Mouse (Mus musculus): ENCODE results near the gene Akap8l. TPM values are rescaled to one million over a fixed set of nuclear protein-coding genes. Genes with fewer than 3 reads are reported as not detected.

The Akap8l gene
- polyA plus RNA-seq, 1 experiment from 2014 or later, result 79.4 TPM

DNA sequence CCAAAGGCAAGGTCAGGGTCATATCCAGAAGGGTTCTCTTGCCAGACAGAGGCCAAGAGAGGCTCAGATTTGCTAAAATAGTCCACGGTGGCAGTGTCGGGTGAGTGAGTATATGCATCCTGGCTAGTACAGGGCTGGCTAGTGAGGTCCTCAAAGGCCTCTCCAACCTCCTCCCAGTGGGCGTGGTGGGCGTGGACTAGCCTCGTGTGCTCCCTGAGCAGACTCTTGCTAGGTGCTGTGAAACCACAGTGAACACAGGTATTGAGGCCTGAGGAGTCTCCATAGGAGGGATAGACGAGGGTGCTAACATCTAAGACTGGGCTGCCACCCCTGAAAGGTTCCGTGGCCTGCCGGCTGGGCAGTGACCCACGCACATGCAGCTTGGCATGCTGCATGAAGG, 26.7 kb upstream of the Akap8l start:
- no peak overlapping the region for H3K27ac ChIP-seq (ENCODE audit: poor library complexity, severe bottlenecking)
- no peaks in the 10 kb centered on the region for H3K4me1 ChIP-seq (replicated peaks)
- H3K9ac ChIP-seq, result no peak overlapping the region
- H3K4me3 ChIP-seq, result no peak overlapping the region
- no peaks in the 10 kb centered on the region for H3K27me3 ChIP-seq (replicated peaks)
- H3K36me3 ChIP-seq, result peaks cover 20% of the 10 kb centered on the region
- H3K9me3 ChIP-seq (replicated peaks), result no peaks in the 10 kb centered on the region
- H3K4me2 ChIP-seq, result no peak overlapping the region
- ATAC-seq (ENCODE audit: insufficient number of reproducible peaks, low FRiP score), result 0 out of 2 replicates have a peak, but pooled peaks have one; percentile 29
- WGBS, result 72% methylated on average over 9 of the region's 9 CpGs

DNA sequence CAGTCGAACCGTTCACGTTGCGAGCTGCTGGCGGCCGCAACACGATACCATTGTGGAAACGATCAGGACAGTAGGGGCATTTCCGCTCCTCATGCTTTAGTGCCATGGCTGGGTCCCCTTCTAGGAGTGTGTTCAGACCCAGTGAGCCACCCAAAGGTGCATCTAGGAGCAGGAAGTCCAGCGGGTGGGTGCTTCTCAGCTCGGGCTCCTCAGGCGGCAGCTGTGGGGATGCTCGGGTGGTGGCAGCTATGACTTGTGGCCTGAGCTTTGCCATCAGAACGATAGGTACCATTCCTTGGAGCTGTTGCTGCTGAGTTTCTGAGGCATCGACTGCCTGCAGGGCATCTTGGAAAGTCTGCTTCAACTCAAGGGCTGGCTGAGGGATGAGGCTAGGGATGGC, 26.1 kb upstream of the Akap8l start:
- no peak for ATAC-seq (ENCODE audit: insufficient number of reproducible peaks, low FRiP score)
- H3K36me3 ChIP-seq, result peaks cover 20% of the 10 kb centered on the region
- H3K4me3 ChIP-seq, result no peak overlapping the region
- H3K4me2 ChIP-seq, result no peak overlapping the region
- H3K4me1 ChIP-seq (replicated peaks), result no peaks in the 10 kb centered on the region
- H3K27ac ChIP-seq (ENCODE audit: poor library complexity, severe bottlenecking), result no peak overlapping the region
- H3K9me3 ChIP-seq (replicated peaks), result no peaks in the 10 kb centered on the region
- no peak overlapping the region for H3K9ac ChIP-seq
- WGBS, result 90% methylated on average over 15 of the region's 15 CpGs
- H3K27me3 ChIP-seq (replicated peaks), result no peaks in the 10 kb centered on the region

DNA sequence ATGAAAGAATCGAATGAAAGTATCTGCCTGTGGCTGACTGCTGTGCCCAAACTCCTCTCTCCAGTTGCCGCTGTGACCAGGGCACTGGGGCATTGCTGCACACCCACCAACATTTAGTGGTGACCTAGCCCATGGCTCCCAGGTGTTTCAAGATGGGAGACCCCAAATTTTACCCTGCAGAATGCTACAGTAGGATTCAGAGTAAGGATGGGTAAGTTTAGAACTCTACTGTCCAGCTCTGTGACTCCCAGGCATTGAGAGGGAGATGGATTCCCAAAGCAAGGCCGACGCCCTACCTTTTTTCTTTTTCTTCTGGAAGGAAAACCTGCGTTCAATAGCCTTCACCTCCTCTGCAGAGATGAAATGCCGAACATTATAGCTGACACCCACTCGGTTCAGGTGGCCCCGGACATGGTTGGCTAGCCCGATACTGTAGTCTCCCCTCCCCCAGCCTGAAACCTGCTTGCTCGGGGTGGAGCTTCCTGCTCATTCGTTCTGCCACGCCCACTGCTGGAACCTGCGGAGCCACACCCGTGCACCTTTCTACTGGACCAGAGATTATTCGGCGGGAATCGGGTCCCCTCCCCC, 18.7 kb upstream of the Akap8l start:
- H3K4me2 ChIP-seq, result peak overlapping the region; percentile 59
- peaks cover 13% of the 10 kb centered on the region for H3K4me1 ChIP-seq (replicated peaks)
- H3K9me3 ChIP-seq (replicated peaks), result no peaks in the 10 kb centered on the region
- no peaks in the 10 kb centered on the region for H3K27me3 ChIP-seq (replicated peaks)
- 15% methylated on average over 14 of the region's 17 CpGs for WGBS
- H3K4me3 ChIP-seq, result peak overlapping the region; percentile 33
- 0 out of 2 replicates have a peak, but pooled peaks cover 3% of the 10 kb centered on the region for H3K36me3 ChIP-seq
- no peak for ATAC-seq (ENCODE audit: insufficient number of reproducible peaks, low FRiP score)
- H3K9ac ChIP-seq, result no peak overlapping the region
- no peak overlapping the region for H3K27ac ChIP-seq (ENCODE audit: poor library complexity, severe bottlenecking)

DNA sequence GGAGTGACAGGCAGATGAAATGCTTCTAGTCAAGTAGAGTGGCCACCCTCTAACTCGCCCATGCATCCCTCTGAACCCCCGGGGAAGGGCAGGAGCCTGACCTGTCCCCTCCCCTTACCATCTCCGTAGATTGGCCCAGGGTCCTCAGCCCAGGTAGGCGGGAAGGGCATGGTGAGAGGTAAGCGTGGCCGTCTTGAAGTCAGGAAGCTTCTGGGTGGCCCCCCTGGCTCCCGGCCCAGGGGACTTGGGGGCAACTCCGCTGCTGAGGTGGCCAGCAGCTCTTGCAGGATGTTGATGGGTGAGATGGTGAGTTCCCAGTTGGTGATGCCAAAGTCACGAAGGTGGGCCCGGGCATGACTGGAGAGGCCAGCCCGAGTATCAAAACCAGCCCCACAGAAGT, 17.3 kb upstream of the Akap8l start:
- H3K4me3 ChIP-seq, result no peak overlapping the region
- H3K9ac ChIP-seq, result no peak overlapping the region
- H3K9me3 ChIP-seq (replicated peaks), result no peaks in the 10 kb centered on the region
- peaks cover 22% of the 10 kb centered on the region for H3K4me1 ChIP-seq (replicated peaks)
- ATAC-seq (ENCODE audit: insufficient number of reproducible peaks, low FRiP score), result no peak
- WGBS, result 79% methylated on average over 11 of the region's 11 CpGs
- no peak overlapping the region for H3K4me2 ChIP-seq
- peaks cover 5% of the 10 kb centered on the region; the same call in 1 of the 2 replicates for H3K36me3 ChIP-seq
- H3K27me3 ChIP-seq (replicated peaks), result no peaks in the 10 kb centered on the region
- H3K27ac ChIP-seq (ENCODE audit: poor library complexity, severe bottlenecking), result no peak overlapping the region

GRCm38 (mm10) chr17:32365296-32365695, 14.9 kb upstream of the Akap8l start:
- Histone ChIP-seq H3K27me3 (replicated peaks) (no peaks in the 10 kb centered on the region), H3K9me3 (replicated peaks) (no peaks in the 10 kb centered on the region), H3K4me1 (replicated peaks) (peaks cover 30% of the 10 kb centered on the region), H3K36me3 (peaks cover 29% of the 10 kb centered on the region), H3K4me2 (peak overlapping the region; percentile 94), H3K9ac (no peak overlapping the region), H3K4me3 (no peak overlapping the region), H3K27ac (ENCODE audit: poor library complexity, severe bottlenecking) (no peak overlapping the region)
- WGBS, result 43% methylated on average over 1 of the region's 1 CpGs
- ATAC-seq (ENCODE audit: insufficient number of reproducible peaks, low FRiP score), result no peak

DNA sequence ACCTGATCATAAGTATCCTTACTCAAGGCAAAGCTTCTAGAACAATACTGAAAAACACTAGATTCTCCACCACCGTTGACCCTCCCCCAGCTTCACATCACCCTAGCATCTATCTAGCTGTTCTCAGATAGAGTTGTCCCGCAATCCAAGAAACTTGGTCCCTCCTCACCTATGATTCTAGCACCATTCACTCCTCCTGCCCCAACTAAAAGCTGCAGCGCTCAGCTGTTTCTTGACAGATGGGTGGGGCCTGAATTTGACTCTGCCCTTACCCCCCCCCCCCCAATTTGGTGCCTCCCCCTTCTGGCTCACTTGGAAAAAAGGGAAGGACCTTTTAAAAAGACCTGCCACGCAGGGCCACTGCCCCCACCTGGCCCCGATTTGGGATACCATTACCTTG, 14.4 kb upstream of the Akap8l start:
- Histone ChIP-seq H3K27ac (ENCODE audit: poor library complexity, severe bottlenecking) (peak overlapping the region; percentile 42; the same call in 1 of the 2 replicates), H3K27me3 (replicated peaks) (no peaks in the 10 kb centered on the region), H3K36me3 (peaks cover 33% of the 10 kb centered on the region), H3K4me3 (peak overlapping the region; percentile 80), H3K4me2 (peak overlapping the region; percentile 94), H3K9me3 (replicated peaks) (no peaks in the 10 kb centered on the region), H3K4me1 (replicated peaks) (peaks cover 30% of the 10 kb centered on the region), H3K9ac (no peak overlapping the region)
- 47% methylated on average over 5 of the region's 5 CpGs for WGBS
- ATAC-seq (ENCODE audit: insufficient number of reproducible peaks, low FRiP score), result no peak

DNA sequence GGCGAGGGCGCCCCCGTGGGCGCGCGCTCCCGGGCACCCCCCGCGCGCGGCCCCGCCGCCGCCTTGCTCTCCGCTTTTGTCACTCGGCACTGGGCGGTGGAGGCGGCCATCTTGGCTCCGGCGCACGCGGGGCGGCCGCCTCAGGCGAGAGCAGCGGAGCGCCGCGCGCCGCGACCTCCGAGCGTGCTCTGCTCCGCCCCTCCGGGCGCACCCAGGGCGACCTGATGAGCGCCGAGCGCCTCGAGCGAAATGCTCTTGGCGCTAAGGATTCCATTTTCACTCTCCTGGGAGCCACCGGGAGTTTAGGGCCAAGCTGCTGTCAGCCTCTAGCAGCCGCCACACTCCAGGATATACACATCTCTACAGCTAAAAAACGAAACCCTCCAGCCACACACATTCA, 13.9 kb upstream of the Akap8l start:
- H3K4me3 ChIP-seq, result peak overlapping the region; percentile 80
- no peaks in the 10 kb centered on the region for H3K27me3 ChIP-seq (replicated peaks)
- peak overlapping the region; percentile 94 for H3K4me2 ChIP-seq
- ATAC-seq (ENCODE audit: insufficient number of reproducible peaks, low FRiP score), result peak; percentile 93
- no peaks in the 10 kb centered on the region for H3K9me3 ChIP-seq (replicated peaks)
- H3K36me3 ChIP-seq, result peaks cover 39% of the 10 kb centered on the region
- H3K4me1 ChIP-seq (replicated peaks), result peaks cover 30% of the 10 kb centered on the region
- peak overlapping the region; percentile 86 for H3K9ac ChIP-seq
- under 1% methylated on average over 47 of the region's 47 CpGs for WGBS
- peak overlapping the region; percentile 42 for H3K27ac ChIP-seq (ENCODE audit: poor library complexity, severe bottlenecking)

GRCm38 (mm10) chr17:32363821-32364301, 13.5 kb upstream of the Akap8l start:
- ATAC-seq (ENCODE audit: insufficient number of reproducible peaks, low FRiP score), result peak; percentile 60; the same call in 1 of the 2 replicates
- no peaks in the 10 kb centered on the region for H3K9me3 ChIP-seq (replicated peaks)
- no peaks in the 10 kb centered on the region for H3K27me3 ChIP-seq (replicated peaks)
- H3K36me3 ChIP-seq, result peaks cover 43% of the 10 kb centered on the region
- H3K9ac ChIP-seq, result peak overlapping the region; percentile 86
- peak overlapping the region; percentile 15 for H3K27ac ChIP-seq (ENCODE audit: poor library complexity, severe bottlenecking)
- H3K4me3 ChIP-seq, result peak overlapping the region; percentile 80
- 3% methylated on average over 41 of the region's 50 CpGs for WGBS
- peak overlapping the region; percentile 94 for H3K4me2 ChIP-seq
- H3K4me1 ChIP-seq (replicated peaks), result peaks cover 26% of the 10 kb centered on the region

DNA sequence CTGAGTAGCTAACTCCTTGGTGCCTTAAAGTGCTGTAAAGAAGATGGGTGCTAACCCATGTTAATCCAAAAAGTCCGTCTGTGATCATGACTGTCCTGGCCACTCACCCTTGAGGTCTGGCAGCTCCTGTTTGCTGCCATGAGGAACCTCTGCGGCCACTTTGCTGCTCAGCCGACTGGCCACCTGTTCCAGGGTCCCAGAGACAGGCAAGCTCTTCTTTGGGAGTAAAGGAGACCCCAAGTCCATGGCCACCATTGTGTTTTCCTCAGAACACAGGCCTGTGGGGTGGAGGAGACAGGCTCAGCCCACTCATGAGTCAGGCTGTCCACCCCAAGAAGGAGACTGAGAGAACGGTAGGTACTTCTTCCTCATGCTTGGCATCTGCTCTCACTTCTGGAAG, 12.3 kb upstream of the Akap8l start:
- Histone ChIP-seq H3K27ac (ENCODE audit: poor library complexity, severe bottlenecking) (no peak overlapping the region), H3K36me3 (peaks cover 55% of the 10 kb centered on the region), H3K27me3 (replicated peaks) (no peaks in the 10 kb centered on the region), H3K9me3 (replicated peaks) (no peaks in the 10 kb centered on the region), H3K4me1 (replicated peaks) (peaks cover 25% of the 10 kb centered on the region), H3K9ac (peak overlapping the region; percentile 86), H3K4me2 (peak overlapping the region; percentile 94), H3K4me3 (peak overlapping the region; percentile 80; the same call in 1 of the 2 replicates)
- no peak for ATAC-seq (ENCODE audit: insufficient number of reproducible peaks, low FRiP score)
- WGBS, result 80% methylated on average over 4 of the region's 4 CpGs

GRCm38 (mm10) chr17:32359928-32360327, 9.5 kb upstream of the Akap8l start:
- Histone ChIP-seq H3K9ac (no peak overlapping the region), H3K27ac (ENCODE audit: poor library complexity, severe bottlenecking) (no peak overlapping the region), H3K27me3 (replicated peaks) (no peaks in the 10 kb centered on the region), H3K4me1 (replicated peaks) (peaks cover 20% of the 10 kb centered on the region), H3K9me3 (replicated peaks) (no peaks in the 10 kb centered on the region), H3K36me3 (peaks cover 79% of the 10 kb centered on the region), H3K4me2 (no peak overlapping the region), H3K4me3 (no peak overlapping the region)
- no peak for ATAC-seq (ENCODE audit: insufficient number of reproducible peaks, low FRiP score)
- 90% methylated on average over 18 of the region's 18 CpGs for WGBS

DNA sequence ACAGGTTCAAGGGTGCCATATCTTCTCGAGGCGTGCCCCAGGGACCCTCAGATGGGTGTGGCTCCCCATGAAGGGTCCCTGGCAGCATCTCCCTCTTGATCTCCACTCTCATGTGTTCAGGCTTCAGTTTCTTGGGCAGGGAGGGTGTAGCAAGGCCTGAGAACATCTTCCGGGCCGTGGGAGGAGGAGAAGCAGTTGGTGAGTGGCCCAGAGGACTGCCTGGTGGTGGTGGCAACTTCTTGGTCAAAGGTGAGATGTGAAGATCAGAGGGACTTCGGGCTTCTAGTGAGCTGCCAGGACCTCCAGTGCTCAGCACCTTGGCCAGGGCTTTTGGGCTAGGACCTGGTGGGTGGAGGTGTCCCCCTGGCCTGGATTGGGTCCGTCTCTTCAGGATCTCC, 8.5 kb upstream of the Akap8l start:
- no peak overlapping the region for H3K4me2 ChIP-seq
- ATAC-seq (ENCODE audit: insufficient number of reproducible peaks, low FRiP score), result no peak
- WGBS, result 91% methylated on average over 6 of the region's 6 CpGs
- peaks cover 88% of the 10 kb centered on the region for H3K36me3 ChIP-seq
- no peaks in the 10 kb centered on the region for H3K27me3 ChIP-seq (replicated peaks)
- no peaks in the 10 kb centered on the region for H3K9me3 ChIP-seq (replicated peaks)
- H3K4me3 ChIP-seq, result no peak overlapping the region
- no peak overlapping the region for H3K27ac ChIP-seq (ENCODE audit: poor library complexity, severe bottlenecking)
- no peak overlapping the region for H3K9ac ChIP-seq
- peaks cover 21% of the 10 kb centered on the region for H3K4me1 ChIP-seq (replicated peaks)

All from heart, embryonic 12.5 days (tissue).